Mouse (Mus musculus) bone marrow, adult 2 months (tissue): ENCODE measurements around the gene Katnb1.

Experiments used
- CTCF ChIP-seq: fragments of 200-500 bp; IDR thresholded peaks from 2 replicates; pipeline ENCODE4 v1.5.1; 2011; ENCODE audit warnings: low read length, control low read depth; ENCODE audit not compliant: control insufficient read depth, insufficient read depth
- POLR2A ChIP-seq: fragments of 200-500 bp; IDR thresholded peaks from 2 replicates; pipeline ENCODE4 v1.6.1; 2011; ENCODE audit warnings: low read depth, mild to moderate bottlenecking, control low read depth, low read length, borderline replicate concordance; ENCODE audit not compliant: control insufficient read depth

DNA sequence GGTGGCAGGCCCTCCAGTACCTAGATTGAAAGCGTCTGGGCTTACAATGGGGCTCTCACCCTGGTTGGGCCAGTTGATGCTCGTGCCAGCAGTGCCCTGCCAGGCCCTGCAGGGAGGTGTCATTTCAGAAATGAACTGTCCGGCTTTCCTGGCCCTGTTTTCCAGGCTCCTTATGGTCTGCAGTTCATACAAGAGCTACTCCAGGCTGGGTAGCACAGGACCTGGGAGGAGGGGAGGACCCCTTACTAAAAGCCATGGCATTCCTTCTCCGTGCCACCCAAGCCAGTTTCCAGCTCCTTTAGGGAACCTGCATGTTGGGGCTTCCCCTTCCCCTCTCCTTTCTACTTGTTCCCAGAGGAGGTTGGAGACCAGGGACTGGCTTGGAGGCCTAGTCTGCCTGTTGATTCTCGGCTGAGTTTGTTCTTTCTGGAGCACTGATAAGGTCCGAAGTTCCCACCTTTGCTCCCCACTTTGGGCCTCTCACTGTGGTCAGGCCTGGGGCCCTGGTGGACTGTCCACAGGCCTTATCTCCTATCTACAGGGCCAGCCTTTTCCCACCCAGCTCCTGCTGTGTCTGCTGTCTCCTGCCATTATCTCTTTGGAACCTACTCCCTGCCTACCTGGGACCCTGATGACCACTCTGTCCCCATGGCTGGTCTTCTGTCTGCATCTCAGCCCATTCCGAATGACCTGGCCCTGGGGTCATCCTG, 4.6 kb downstream of the Katnb1 start:
- no peak for TF ChIP-seq POLR2A
- TF ChIP-seq CTCF = no peak
